Mouse (Mus musculus) E14TG2a.4 (cell line): ENCODE results near the gene Pxn.

ENCODE experiments used
- CTCF ChIP-seq: conservative IDR thresholded peaks from 2 replicates; pipeline ENCODE4 v1.5.1; 2014; ENCODE audit warnings: low read length
- NANOG ChIP-seq: IDR thresholded peaks from 2 replicates; pipeline ENCODE4 v1.6.1; 2014; ENCODE audit warnings: borderline replicate concordance, low read length, mixed read lengths
- POU5F1 ChIP-seq: IDR thresholded peaks from 2 replicates; pipeline ENCODE4 v1.6.1; 2014; ENCODE audit warnings: low read length, borderline replicate concordance

- TF ChIP-seq CTCF (no peak), NANOG (no peak), POU5F1 (no peak)
Measured at GRCm38 (mm10) chr5:115572679-115573535, 66.4 kb downstream of the Pxn start.
